Mouse (Mus musculus) liver, postnatal 0 days (tissue): ENCODE data around the gene Clrn3. TPM values are rescaled to one million over a fixed set of nuclear protein-coding genes. Genes with fewer than 3 reads are reported as not detected.
"Not testable (repeated sequence)": the region's sequence is repeated elsewhere in the genome, so short reads cannot be mapped to it uniquely, and the experiment has no call there.

ENCODE experiments used
- ATAC-seq: fragments of 200-750 bp; cut with Nextera tagmentation; 2 replicates; pipeline ENCODE4 v1.8.0; 2017; ENCODE audit warnings: mild to moderate bottlenecking, moderate library complexity
- DNase-seq: peaks from one replicate; pipeline ENCODE4 v3.0.0-alpha.2; 2016
- H3K27ac ChIP-seq: fragments of 300-500 bp; sonication (generic); 2 replicates; pipeline ENCODE4 v1.5.1; 2014; ENCODE audit warnings: antibody characterized with exemption, moderate library complexity, mild to moderate bottlenecking, low read depth
- H3K27me3 ChIP-seq: fragments of 300-500 bp; sonication (generic); 2 replicates; pipeline ENCODE4 v1.6.1; 2014; ENCODE audit warnings: low read length, control low read depth, mixed read lengths; ENCODE audit not compliant: insufficient read depth
- H3K36me3 ChIP-seq: fragments of 300-500 bp; sonication (generic); replicated peaks from 2 replicates; pipeline ENCODE4 v1.6.1; 2014; ENCODE audit warnings: mild to moderate bottlenecking, control low read depth, low read length, moderate library complexity, mixed read lengths; ENCODE audit not compliant: insufficient read depth
- H3K4me1 ChIP-seq: fragments of 300-500 bp; sonication (generic); 2 replicates; pipeline ENCODE4 v1.6.1; 2014; ENCODE audit warnings: antibody characterized with exemption, mild to moderate bottlenecking, control low read depth; ENCODE audit not compliant: insufficient read depth
- H3K4me2 ChIP-seq: fragments of 300-500 bp; sonication (generic); 2 replicates; pipeline ENCODE4 v1.6.1; 2014; ENCODE audit warnings: low read depth, mild to moderate bottlenecking, low read length, moderate library complexity, mixed read lengths
- H3K4me3 ChIP-seq: fragments of 300-500 bp; sonication (generic); 2 replicates; pipeline ENCODE4 v1.5.1; 2014; ENCODE audit warnings: low read depth, low read length
- H3K9ac ChIP-seq: fragments of 300-500 bp; sonication (generic); replicated peaks from 2 replicates; pipeline ENCODE4 v1.6.1; 2014; ENCODE audit warnings: mild to moderate bottlenecking, moderate library complexity
- H3K9me3 ChIP-seq: fragments of 300-500 bp; sonication (generic); 2 replicates; pipeline ENCODE4 v1.6.1; 2016; ENCODE audit warnings: mild to moderate bottlenecking, control low read depth, low read length, mixed read lengths
- CTCF ChIP-seq: sonication (generic); IDR thresholded peaks from 2 replicates; pipeline ENCODE4 v1.5.1; 2016; ENCODE audit warnings: antibody characterized with exemption, low read depth
- EP300 ChIP-seq: IDR thresholded peaks from 2 replicates; pipeline ENCODE4 v1.6.1; 2016; ENCODE audit warnings: antibody characterized with exemption, low read depth, mild to moderate bottlenecking
- WGBS: fragments of 180-500 bp; shearing (Covaris S2); extraction: QIAGEN DNeasy Blood & Tissue Kit; methylation state at CpG from one replicate; pipeline ENCODE4 v1.1.7; 2014; ENCODE audit not compliant: insufficient replicate concordance; 5-methylcytosine and 5-hydroxymethylcytosine counted together
- polyA plus RNA-seq: library from polyadenylated mRNA; unstranded; fragments of >200 nt; fragmentation: Nextera tagmentation; extraction: Ambion mirVana; gene quantifications from 2 replicates; pipeline ENCODE4 v1.2.1, GENCODE M21; 2015

Clrn3 gene
- polyA plus RNA-seq, 1 experiment from 2014 or later = not detected

- no peak overlapping the region for H3K4me2 ChIP-seq
- H3K27ac ChIP-seq = no peak overlapping the region
- no peak for DNase-seq
- no peak overlapping the region for H3K9ac ChIP-seq
- no peaks in the 10 kb centered on the region for H3K9me3 ChIP-seq
- no peaks in the 10 kb centered on the region for H3K27me3 ChIP-seq
- no peak for ATAC-seq
- H3K36me3 ChIP-seq = no peaks in the 10 kb centered on the region
- peaks cover 19% of the 10 kb centered on the region for H3K4me1 ChIP-seq
- TF ChIP-seq CTCF (no peak), EP300 (no peak)
- H3K4me3 ChIP-seq = no peak overlapping the region
- WGBS = 22% methylated on average over 5 of the region's 5 CpGs
Observed at GRCm38 (mm10) chr7:135520241-135520640, 8.2 kb downstream of the Clrn3 start.

GRCm38 (mm10) chr7:135517191-135517590, 11.3 kb downstream of the Clrn3 start:
- no peak overlapping the region for H3K27ac ChIP-seq
- H3K36me3 ChIP-seq = no peaks in the 10 kb centered on the region
- WGBS = 28% methylated on average over 4 of the region's 4 CpGs
- H3K9ac ChIP-seq = no peak overlapping the region
- no peaks in the 10 kb centered on the region for H3K9me3 ChIP-seq
- H3K27me3 ChIP-seq = no peaks in the 10 kb centered on the region
- peaks cover 19% of the 10 kb centered on the region for H3K4me1 ChIP-seq
- no peak for ATAC-seq
- TF ChIP-seq CTCF = no peak
- no peak for TF ChIP-seq EP300
- no peak overlapping the region for H3K4me2 ChIP-seq
- no peak for DNase-seq
- H3K4me3 ChIP-seq = no peak overlapping the region

GRCm38 (mm10) chr7:135511723-135512122, 16.7 kb downstream of the Clrn3 start:
- DNase-seq (no peak), ATAC-seq (no peak)
- 72% methylated on average over 3 of the region's 3 CpGs for WGBS
- Histone ChIP-seq H3K4me2 (no peak overlapping the region), H3K36me3 (no peaks in the 10 kb centered on the region), H3K4me1 (no peaks in the 10 kb centered on the region), H3K27me3 (no peaks in the 10 kb centered on the region), H3K4me3 (no peak overlapping the region), H3K9ac (no peak overlapping the region), H3K27ac (no peak overlapping the region), H3K9me3 (no peaks in the 10 kb centered on the region)
- no peak for TF ChIP-seq EP300
- no peak for TF ChIP-seq CTCF

GRCm38 (mm10) chr7:135510431-135510830, 18.0 kb downstream of the Clrn3 start:
- TF ChIP-seq EP300 = no peak
- no peak for TF ChIP-seq CTCF
- WGBS = 84% methylated on average over 5 of the region's 5 CpGs
- DNase-seq = no peak

GRCm38 (mm10) chr7:135509272-135509671, 19.2 kb downstream of the Clrn3 start:
- 82% methylated on average over 3 of the region's 3 CpGs for WGBS
- Histone ChIP-seq H3K4me3 (no peak overlapping the region), H3K9me3 (no peaks in the 10 kb centered on the region), H3K4me2 (no peak overlapping the region), H3K4me1 (no peaks in the 10 kb centered on the region), H3K36me3 (no peaks in the 10 kb centered on the region), H3K9ac (no peak overlapping the region), H3K27ac (no peak overlapping the region), H3K27me3 (no peaks in the 10 kb centered on the region)
- DNase-seq = no peak
- peak; percentile 61 for ATAC-seq
- TF ChIP-seq EP300 (no peak), CTCF (no peak)

More at GRCm38 (mm10) chr7:135510431-135510830, 18.0 kb downstream of the Clrn3 start:
- Histone ChIP-seq H3K36me3 (no peaks in the 10 kb centered on the region), H3K4me1 (no peaks in the 10 kb centered on the region), H3K27me3 (no peaks in the 10 kb centered on the region), H3K4me2 (no peak overlapping the region), H3K9ac (no peak overlapping the region), H3K9me3 (no peaks in the 10 kb centered on the region), H3K27ac (no peak overlapping the region), H3K4me3 (no peak overlapping the region)
- no peak for ATAC-seq

GRCm38 (mm10) chr7:135508602-135509001, 19.9 kb downstream of the Clrn3 start:
- Histone ChIP-seq H3K27ac (no peak overlapping the region), H3K4me1 (no peaks in the 10 kb centered on the region), H3K9ac (no peak overlapping the region), H3K27me3 (no peaks in the 10 kb centered on the region), H3K9me3 (no peaks in the 10 kb centered on the region), H3K4me2 (no peak overlapping the region), H3K36me3 (no peaks in the 10 kb centered on the region), H3K4me3 (no peak overlapping the region)
- WGBS = 55% methylated on average over 4 of the region's 4 CpGs
- no peak for TF ChIP-seq CTCF
- TF ChIP-seq EP300 = no peak
- no peak for DNase-seq
- ATAC-seq = no peak

GRCm38 (mm10) chr7:135506506-135506905, 21.9 kb downstream of the Clrn3 start:
- H3K4me3 ChIP-seq, ATAC-seq, DNase-seq, H3K9me3 ChIP-seq, H3K27me3 ChIP-seq, H3K4me2 ChIP-seq, H3K9ac ChIP-seq, H3K36me3 ChIP-seq, H3K27ac ChIP-seq, H3K4me1 ChIP-seq: not testable (repeated sequence)
- 74% methylated on average over 5 of the region's 5 CpGs for WGBS
